ENCODE assay signal across 10 mouse cellular contexts in the genomic region with DNA sequence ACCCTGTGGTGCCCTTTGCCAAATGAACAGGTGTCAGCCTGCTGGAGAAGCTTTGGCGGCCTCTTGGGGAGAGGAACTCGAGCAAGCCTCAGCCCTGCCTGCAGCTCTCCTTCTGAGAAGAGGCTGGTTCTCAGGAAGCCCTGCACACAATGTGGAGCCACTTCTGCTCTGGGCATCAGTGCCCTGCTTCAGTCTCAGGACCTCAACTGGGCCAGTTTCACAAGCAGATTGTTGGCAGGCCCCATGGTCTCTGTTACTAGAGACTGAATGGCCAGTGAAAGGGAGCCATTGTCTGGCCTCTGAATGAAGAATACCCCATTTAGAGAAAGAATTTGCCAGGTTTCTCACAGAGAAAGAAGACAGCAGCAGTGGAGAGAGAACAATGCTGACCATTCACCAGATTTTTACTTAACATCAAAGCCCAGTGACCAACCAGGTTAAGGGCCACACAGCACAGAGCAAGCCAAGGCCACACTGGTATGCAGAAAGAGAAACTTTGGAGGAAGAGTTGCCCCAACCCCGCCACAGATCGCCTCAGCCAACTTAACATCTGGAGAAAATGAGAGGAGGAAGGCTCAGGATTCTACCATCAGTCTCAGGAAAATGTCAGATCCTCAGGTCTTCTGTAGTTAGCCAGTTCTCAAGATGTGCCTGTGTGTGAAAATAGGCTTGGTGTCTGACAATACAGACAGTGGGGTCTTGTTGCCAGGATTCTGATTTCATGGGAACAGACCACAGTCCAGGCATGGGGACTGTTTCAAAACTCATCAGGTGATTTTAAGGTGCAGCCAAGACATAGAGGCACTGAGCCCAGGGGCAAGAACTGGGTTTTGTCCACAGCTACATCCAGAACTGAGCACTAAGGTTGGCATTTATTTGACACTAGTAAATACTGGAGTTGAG. TPM values are rescaled to one million over a fixed set of nuclear protein-coding genes. Genes with fewer than 3 reads are reported as not detected.
DNase-seq lines count a peak whose midpoint lies in the region; ATAC-seq lines count a peak whose summit lies in the region.
"Had no signal": no experiment of that assay in that cellular context is flagged by ENCODE, and none has a peak within 500 bp of the region (broad histone marks: within the 10 kb centered on the region; RNA-seq: fewer than 3 reads in every experiment).

No protein-coding gene starts in this region.

- peak overlapping the region; percentile 29; the same call in 1 of the 2 replicates for H3K27ac ChIP-seq in forebrain, embryonic 15.5 days (replicated peaks)

- H3K27me3 ChIP-seq in forebrain, embryonic 15.5 days: no peaks in the 10 kb centered on the region

- H3K4me2 ChIP-seq in forebrain, embryonic 15.5 days (replicated peaks): no peak overlapping the region

- peaks cover 8% of the 10 kb centered on the region; the same call in 1 of the 2 replicates for H3K4me1 ChIP-seq in forebrain, embryonic 15.5 days
- H3K4me1 ChIP-seq: megakaryocyte, embryonic 14.5 days had no signal

- DNase-seq in lung, postnatal 36 days: peak; percentile 11
- no peak for DNase-seq in lung, postnatal 10 days
- DNase-seq in layer of hippocampus, postnatal 36 days: peak; percentile 22 to 46
- peak; percentile 72 to 86 for DNase-seq in right cerebral cortex, postnatal 10 days (ENCODE audit: low spot score in 2 of 2)
- DNase-seq in kidney, adult 18-20 months: no peak
- no peak for DNase-seq in c-Kit-positive CD71-positive TER-119-positive erythroid progenitor cells, embryonic 14.5 days (ENCODE audit: low spot score)

- 34% methylated on average over 4 of the region's 4 CpGs for WGBS in forebrain, embryonic 15.5 days

- H3K36me3 ChIP-seq in forebrain, embryonic 15.5 days: no peaks in the 10 kb centered on the region

- ATAC-seq in forebrain, embryonic 15.5 days (replicated peaks): peak; percentile 57
- ATAC-seq in activated CD4-positive, CD25-positive, alpha-beta regulatory T cell, adult 4 months: no peak

- H3K4me3 ChIP-seq in forebrain, embryonic 15.5 days: no peak overlapping the region
- H3K4me3 ChIP-seq: megakaryocyte, embryonic 14.5 days had no signal

- no peak overlapping the region for H3K9ac ChIP-seq in forebrain, embryonic 15.5 days (replicated peaks)

- no peaks in the 10 kb centered on the region for H3K9me3 ChIP-seq in forebrain, embryonic 15.5 days

RNA-seq across cellular contexts. Expression of a gene that starts 21.2 kb away (rescaled TPM):
- polyA plus RNA-seq in forebrain, embryonic 15.5 days (2015; fragmentation: Nextera tagmentation; extraction: Ambion mirVana): not detected in 2 replicates
- total RNA-seq in layer of hippocampus, postnatal 36 days (2021): 1 to 10 TPM; 1.2 TPM
- not detected for polyA plus RNA-seq in activated CD4-positive, CD25-positive, alpha-beta regulatory T cell, adult 4 months (2017; shearing (Covaris generic))
- total RNA-seq: hematopoietic stem cell, adult 5-6 weeks had no signal

Comparison
In these comparisons a context has a peak if more than half of its experiments do, and no peak if none do; other contexts are left out.
1. DNase-seq: peak in lung, postnatal 36 days (single experiment), layer of hippocampus, postnatal 36 days (2 of 2) and right cerebral cortex, postnatal 10 days (2 of 2); none in lung, postnatal 10 days (single experiment), kidney, adult 18-20 months (single experiment) and c-Kit-positive CD71-positive TER-119-positive erythroid progenitor cells, embryonic 14.5 days (single experiment).